Mouse (Mus musculus): ENCODE measurements at regions not wholly inside any gene's neighbourhood (a gene's known extent, or its start where the extent isn't known, plus 50 kb on each side); places are given as distances from the start of the nearest gene placed in this dataset.

- Histone ChIP-seq H3K36me3 (ENCODE audit: control insufficient read depth, insufficient read depth, low read length) (no peaks in the 10 kb centered on the region), H3K4me2 (replicated peaks; ENCODE audit: low read depth) (no peak overlapping the region), H3K9me3 (ENCODE audit: control insufficient read depth, low read length) (no peaks in the 10 kb centered on the region), H3K4me1 (replicated peaks; ENCODE audit: control insufficient read depth, insufficient read depth) (no peaks in the 10 kb centered on the region), H3K27me3 (ENCODE audit: control insufficient read depth, insufficient read depth, low read length) (no peaks in the 10 kb centered on the region), H3K27ac (replicated peaks) (no peak overlapping the region), H3K4me3 (ENCODE audit: low read depth, low read length) (no peak overlapping the region), H3K9ac (ENCODE audit: low read length) (no peak overlapping the region)
- no peak for ATAC-seq (ENCODE audit: low FRiP score, low TSS enrichment)
- TF ChIP-seq CTCF (IDR thresholded peaks at IDR 0.05; ENCODE audit: low read depth) (no peak), EP300 (optimal IDR thresholded peaks at IDR 0.05) (no peak)
- DNase-seq (ENCODE audit: low spot score) = no peak
- 55% methylated on average over 2 of the region's 2 CpGs for WGBS
Observed at GRCm38 (mm10) chr8:53956148-53956547, 121.3 kb upstream of the Vegfc start.

DNA sequence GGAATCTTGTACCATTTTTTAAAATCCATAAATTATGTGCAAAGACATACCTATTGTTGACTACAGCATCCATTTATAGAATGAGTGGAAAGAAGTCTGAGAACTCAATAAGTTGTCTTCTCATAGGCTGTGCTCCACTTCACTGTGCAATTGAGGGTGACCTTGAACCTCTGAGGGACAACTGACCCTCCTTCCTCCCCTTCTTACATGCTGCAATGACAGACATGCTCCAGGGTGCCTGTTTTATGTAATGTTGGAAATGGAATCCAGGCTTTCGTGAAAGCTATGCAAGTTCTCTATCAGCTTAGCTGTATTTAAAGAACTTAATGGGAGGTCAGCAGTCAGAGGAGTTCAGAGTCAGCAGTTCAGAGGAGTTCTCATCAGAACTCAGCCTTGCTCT, 118.9 kb upstream of the Vegfc start:
- DNase-seq (ENCODE audit: low spot score) = no peak
- no peak overlapping the region for H3K27ac ChIP-seq (replicated peaks)
- WGBS = 40% methylated on average over 1 of the region's 1 CpGs
- ATAC-seq (ENCODE audit: low FRiP score, low TSS enrichment) = no peak
- no peak overlapping the region for H3K4me3 ChIP-seq (ENCODE audit: low read depth, low read length)
- H3K4me1 ChIP-seq (replicated peaks; ENCODE audit: control insufficient read depth, insufficient read depth) = no peaks in the 10 kb centered on the region
- no peak overlapping the region for H3K4me2 ChIP-seq (replicated peaks; ENCODE audit: low read depth)
- H3K36me3 ChIP-seq (ENCODE audit: control insufficient read depth, insufficient read depth, low read length) = no peaks in the 10 kb centered on the region
- H3K9ac ChIP-seq (ENCODE audit: low read length) = no peak overlapping the region
- H3K27me3 ChIP-seq (ENCODE audit: control insufficient read depth, insufficient read depth, low read length) = no peaks in the 10 kb centered on the region
- TF ChIP-seq CTCF (IDR thresholded peaks at IDR 0.05; ENCODE audit: low read depth) (no peak), EP300 (optimal IDR thresholded peaks at IDR 0.05) (no peak)
- no peaks in the 10 kb centered on the region for H3K9me3 ChIP-seq (ENCODE audit: control insufficient read depth, low read length)

GRCm38 (mm10) chr8:53962993-53963392, 114.4 kb upstream of the Vegfc start:
- WGBS = 80% methylated on average over 1 of the region's 1 CpGs
- Histone ChIP-seq H3K9me3 (ENCODE audit: control insufficient read depth, low read length) (no peaks in the 10 kb centered on the region), H3K4me3 (ENCODE audit: low read depth, low read length) (no peak overlapping the region), H3K27me3 (ENCODE audit: control insufficient read depth, insufficient read depth, low read length) (no peaks in the 10 kb centered on the region), H3K36me3 (ENCODE audit: control insufficient read depth, insufficient read depth, low read length) (no peaks in the 10 kb centered on the region), H3K27ac (replicated peaks) (no peak overlapping the region), H3K9ac (ENCODE audit: low read length) (no peak overlapping the region), H3K4me2 (replicated peaks; ENCODE audit: low read depth) (no peak overlapping the region), H3K4me1 (replicated peaks; ENCODE audit: control insufficient read depth, insufficient read depth) (no peaks in the 10 kb centered on the region)
- TF ChIP-seq CTCF (IDR thresholded peaks at IDR 0.05; ENCODE audit: low read depth) = no peak
- no peak for TF ChIP-seq EP300 (optimal IDR thresholded peaks at IDR 0.05)
- DNase-seq (ENCODE audit: low spot score) = peak; percentile 17
- ATAC-seq (ENCODE audit: low FRiP score, low TSS enrichment) = peak; percentile 60; the same call in 1 of the 2 replicates

GRCm38 (mm10) chr8:53984296-53984695, 93.1 kb upstream of the Vegfc start:
- Histone ChIP-seq H3K9ac (ENCODE audit: low read length) (no peak overlapping the region), H3K4me1 (replicated peaks; ENCODE audit: control insufficient read depth, insufficient read depth) (no peaks in the 10 kb centered on the region), H3K4me3 (ENCODE audit: low read depth, low read length) (no peak overlapping the region), H3K9me3 (ENCODE audit: control insufficient read depth, low read length) (no peaks in the 10 kb centered on the region), H3K27ac (replicated peaks) (no peak overlapping the region), H3K27me3 (ENCODE audit: control insufficient read depth, insufficient read depth, low read length) (no peaks in the 10 kb centered on the region), H3K4me2 (replicated peaks; ENCODE audit: low read depth) (no peak overlapping the region), H3K36me3 (ENCODE audit: control insufficient read depth, insufficient read depth, low read length) (no peaks in the 10 kb centered on the region)
- no peak for ATAC-seq (ENCODE audit: low FRiP score, low TSS enrichment)
- 70% methylated on average over 2 of the region's 2 CpGs for WGBS
- no peak for DNase-seq (ENCODE audit: low spot score)
- no peak for TF ChIP-seq EP300 (optimal IDR thresholded peaks at IDR 0.05)
- TF ChIP-seq CTCF (IDR thresholded peaks at IDR 0.05; ENCODE audit: low read depth) = no peak

GRCm38 (mm10) chr8:53985685-53986084, 91.7 kb upstream of the Vegfc start:
- ATAC-seq (ENCODE audit: low FRiP score, low TSS enrichment) (no peak), DNase-seq (ENCODE audit: low spot score) (no peak)
- no peak overlapping the region for H3K4me2 ChIP-seq (replicated peaks; ENCODE audit: low read depth)
- H3K9me3 ChIP-seq (ENCODE audit: control insufficient read depth, low read length) = no peaks in the 10 kb centered on the region
- no peaks in the 10 kb centered on the region for H3K27me3 ChIP-seq (ENCODE audit: control insufficient read depth, insufficient read depth, low read length)
- no peak overlapping the region for H3K27ac ChIP-seq (replicated peaks)
- no peak for TF ChIP-seq EP300 (optimal IDR thresholded peaks at IDR 0.05)
- TF ChIP-seq CTCF (IDR thresholded peaks at IDR 0.05; ENCODE audit: low read depth) = no peak
- no peak overlapping the region for H3K9ac ChIP-seq (ENCODE audit: low read length)
- 86% methylated on average over 1 of the region's 1 CpGs for WGBS
- no peaks in the 10 kb centered on the region for H3K36me3 ChIP-seq (ENCODE audit: control insufficient read depth, insufficient read depth, low read length)
- no peak overlapping the region for H3K4me3 ChIP-seq (ENCODE audit: low read depth, low read length)
- H3K4me1 ChIP-seq (replicated peaks; ENCODE audit: control insufficient read depth, insufficient read depth) = no peaks in the 10 kb centered on the region

GRCm38 (mm10) chr8:53994208-53994607, 83.2 kb upstream of the Vegfc start:
- TF ChIP-seq CTCF (IDR thresholded peaks at IDR 0.05; ENCODE audit: low read depth) = no peak
- no peak for TF ChIP-seq EP300 (optimal IDR thresholded peaks at IDR 0.05)

More at GRCm38 (mm10) chr8:53994208-53994607, 83.2 kb upstream of the Vegfc start:
- no peak overlapping the region for H3K4me2 ChIP-seq (replicated peaks; ENCODE audit: low read depth)
- DNase-seq (ENCODE audit: low spot score) (no peak), ATAC-seq (ENCODE audit: low FRiP score, low TSS enrichment) (no peak)
- no peaks in the 10 kb centered on the region for H3K36me3 ChIP-seq (ENCODE audit: control insufficient read depth, insufficient read depth, low read length)
- no peaks in the 10 kb centered on the region for H3K4me1 ChIP-seq (replicated peaks; ENCODE audit: control insufficient read depth, insufficient read depth)
- no peaks in the 10 kb centered on the region for H3K27me3 ChIP-seq (ENCODE audit: control insufficient read depth, insufficient read depth, low read length)
- WGBS = 88% methylated on average over 3 of the region's 3 CpGs
- no peak overlapping the region for H3K27ac ChIP-seq (replicated peaks)
- H3K9ac ChIP-seq (ENCODE audit: low read length) = no peak overlapping the region
- no peak overlapping the region for H3K4me3 ChIP-seq (ENCODE audit: low read depth, low read length)
- H3K9me3 ChIP-seq (ENCODE audit: control insufficient read depth, low read length) = no peaks in the 10 kb centered on the region
